Mouse (Mus musculus) liver, embryonic 13.5 days (tissue): Measurements from ENCODE around the gene Yaf2. TPM values are rescaled to one million over a fixed set of nuclear protein-coding genes. Genes with fewer than 3 reads are reported as not detected.

Experiments
- ATAC-seq: fragments of 200-750 bp; cut with Nextera tagmentation; 2 replicates; pipeline ENCODE4 v1.8.0; 2017; ENCODE audit warnings: low read depth, mild to moderate bottlenecking, moderate number of reproducible peaks, moderate library complexity
- DNase-seq: peaks from one replicate; pipeline ENCODE4 v3.0.0; 2022
- H3K27ac ChIP-seq: fragments of 300-500 bp; sonication (generic); 2 replicates; pipeline ENCODE4 v1.5.1; 2015; ENCODE audit warnings: moderate library complexity, mild to moderate bottlenecking, inconsistent platforms
- H3K27me3 ChIP-seq: fragments of 300-500 bp; sonication (generic); 2 replicates; pipeline ENCODE4 v1.6.1; 2015; ENCODE audit warnings: mild to moderate bottlenecking, inconsistent platforms
- H3K36me3 ChIP-seq: fragments of 300-500 bp; sonication (generic); 2 replicates; pipeline ENCODE4 v1.6.1; 2015; ENCODE audit warnings: mild to moderate bottlenecking, inconsistent platforms
- H3K4me1 ChIP-seq: fragments of 300-500 bp; sonication (generic); replicated peaks from 2 replicates; pipeline ENCODE4 v1.6.1; 2015; ENCODE audit warnings: inconsistent platforms
- H3K4me2 ChIP-seq: fragments of 300-500 bp; sonication (generic); 2 replicates; pipeline ENCODE4 v1.6.1; 2015; ENCODE audit warnings: inconsistent platforms, mild to moderate bottlenecking, moderate library complexity
- H3K4me3 ChIP-seq: fragments of 300-500 bp; sonication (generic); replicated peaks from 2 replicates; pipeline ENCODE4 v1.5.1; 2015; ENCODE audit warnings: mild to moderate bottlenecking, inconsistent platforms
- H3K9ac ChIP-seq: fragments of 300-500 bp; sonication (generic); 2 replicates; pipeline ENCODE4 v1.6.1; 2015; ENCODE audit warnings: mild to moderate bottlenecking, inconsistent platforms
- H3K9me3 ChIP-seq: fragments of 300-500 bp; sonication (generic); replicated peaks from 2 replicates; pipeline ENCODE4 v1.6.1; 2016; ENCODE audit warnings: inconsistent platforms
- WGBS: fragments of 180-500 bp; shearing (Covaris S2); methylation state at CpG from one replicate; pipeline ENCODE4 v1.1.7; 2015; ENCODE audit not compliant: insufficient replicate concordance; 5-methylcytosine and 5-hydroxymethylcytosine counted together
- polyA plus RNA-seq: library from polyadenylated mRNA; unstranded; fragments of >200 nt; fragmentation: Nextera tagmentation; extraction: Ambion mirVana; gene quantifications from 2 replicates; pipeline ENCODE4 v1.2.1, GENCODE M21; 2015

The Yaf2 gene
- polyA plus RNA-seq, 1 experiment from 2014 or later, result 35.0 TPM

DNA sequence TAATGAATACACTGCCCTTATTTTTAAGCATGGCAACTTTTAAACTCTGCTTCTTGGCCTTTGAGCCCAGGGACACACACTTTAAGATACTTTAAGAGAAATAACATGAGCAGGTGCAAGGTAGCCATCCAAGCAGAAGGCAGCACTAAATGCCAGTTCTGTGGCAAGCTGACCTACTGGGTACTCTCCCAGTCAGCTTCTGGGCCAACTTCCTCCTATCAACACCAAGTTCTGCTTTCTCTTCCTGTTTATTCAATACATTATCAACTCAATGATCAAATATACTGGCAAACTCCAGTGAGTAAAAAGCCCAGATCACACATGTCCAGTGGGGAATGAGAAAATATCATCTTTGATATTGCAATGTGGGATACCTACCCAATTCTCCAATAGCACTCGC lies 68.7 kb downstream of the Yaf2 start:
- ATAC-seq, result no peak
- Histone ChIP-seq H3K27me3 (no peaks in the 10 kb centered on the region), H3K4me2 (no peak overlapping the region)

DNA sequence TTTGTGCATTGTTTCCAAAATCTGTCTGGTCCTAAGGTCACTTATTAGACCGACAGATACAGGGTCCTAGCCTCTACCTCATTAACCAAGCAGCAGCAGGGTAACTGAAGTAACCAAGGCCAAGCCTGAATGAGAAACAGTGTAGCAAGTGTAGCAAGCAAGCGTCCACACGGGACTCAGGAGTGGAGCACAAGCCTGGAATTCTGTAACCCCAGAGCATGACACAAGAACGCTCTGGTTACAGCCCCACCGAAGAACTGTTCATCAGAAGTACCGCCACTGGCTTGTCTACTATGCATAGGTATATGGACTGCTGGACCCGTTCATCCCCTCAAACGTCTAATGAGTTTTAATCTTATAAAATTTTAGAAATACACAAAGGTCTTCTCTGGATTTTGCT lies 69.3 kb downstream of the Yaf2 start:
- ATAC-seq (no peak), DNase-seq (no peak)
- Histone ChIP-seq H3K9me3 (no peaks in the 10 kb centered on the region), H3K4me3 (no peak overlapping the region), H3K9ac (no peak overlapping the region), H3K36me3 (peaks cover 6% of the 10 kb centered on the region), H3K27me3 (no peaks in the 10 kb centered on the region), H3K4me1 (peaks cover 23% of the 10 kb centered on the region), H3K27ac (no peak overlapping the region), H3K4me2 (no peak overlapping the region)
- WGBS, result 81% methylated on average over 8 of the region's 8 CpGs

More for the DNA sequence above, 68.7 kb downstream of the Yaf2 start:
- Histone ChIP-seq H3K9ac (no peak overlapping the region), H3K27ac (no peak overlapping the region), H3K4me3 (no peak overlapping the region), H3K36me3 (peaks cover 6% of the 10 kb centered on the region), H3K4me1 (peaks cover 28% of the 10 kb centered on the region), H3K9me3 (no peaks in the 10 kb centered on the region)
- WGBS, result 89% methylated on average over 1 of the region's 1 CpGs
- DNase-seq, result no peak

DNA sequence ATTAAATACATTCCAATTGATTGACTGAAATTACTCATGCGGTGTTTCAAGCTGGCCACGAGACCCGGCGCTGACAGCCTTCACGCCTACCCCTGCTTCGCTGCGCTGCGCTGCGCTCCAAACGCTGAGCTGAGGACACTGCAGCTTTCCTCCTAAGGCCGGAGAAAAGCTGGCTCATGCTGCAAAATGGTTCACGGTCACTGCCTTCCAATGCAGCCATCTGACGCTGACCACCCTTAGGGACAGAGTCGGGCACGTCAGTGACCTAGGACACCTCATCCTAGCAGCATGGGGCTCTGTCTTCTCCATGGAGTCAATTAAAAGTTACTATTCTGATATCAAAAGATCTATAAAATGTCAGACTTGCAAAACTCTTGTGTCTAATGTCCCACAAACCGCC lies 70.4 kb downstream of the Yaf2 start:
- Histone ChIP-seq H3K27ac (no peak overlapping the region), H3K9me3 (no peaks in the 10 kb centered on the region), H3K4me3 (no peak overlapping the region), H3K4me1 (peaks cover 17% of the 10 kb centered on the region), H3K36me3 (peaks cover 10% of the 10 kb centered on the region), H3K9ac (no peak overlapping the region), H3K4me2 (no peak overlapping the region), H3K27me3 (no peaks in the 10 kb centered on the region)
- DNase-seq, result no peak
- no peak for ATAC-seq
- WGBS, result 91% methylated on average over 16 of the region's 16 CpGs

DNA sequence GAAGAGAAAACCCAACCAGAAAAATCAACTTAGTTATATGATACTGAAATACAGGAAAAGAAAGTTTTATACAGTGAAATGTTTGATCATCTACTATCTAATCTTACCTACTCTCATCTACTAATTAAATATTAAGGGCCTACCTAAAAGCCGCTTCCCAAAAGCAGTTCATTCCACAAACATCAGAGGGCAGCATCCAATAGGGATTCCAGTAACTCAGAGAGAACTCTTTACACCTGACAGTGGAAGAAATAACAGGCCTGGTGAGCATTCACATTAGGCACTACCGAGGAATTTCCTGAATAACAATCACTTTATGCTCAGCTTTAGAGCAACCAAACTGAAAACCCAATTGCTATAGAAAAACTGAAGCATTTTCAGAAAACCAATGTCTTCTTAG lies 71.0 kb downstream of the Yaf2 start:
- Histone ChIP-seq H3K4me2 (no peak overlapping the region), H3K4me3 (no peak overlapping the region), H3K27ac (no peak overlapping the region), H3K27me3 (no peaks in the 10 kb centered on the region), H3K4me1 (peaks cover 11% of the 10 kb centered on the region), H3K36me3 (peaks cover 15% of the 10 kb centered on the region), H3K9me3 (no peaks in the 10 kb centered on the region), H3K9ac (no peak overlapping the region)
- 63% methylated on average over 2 of the region's 2 CpGs for WGBS
- no peak for DNase-seq
- no peak for ATAC-seq

DNA sequence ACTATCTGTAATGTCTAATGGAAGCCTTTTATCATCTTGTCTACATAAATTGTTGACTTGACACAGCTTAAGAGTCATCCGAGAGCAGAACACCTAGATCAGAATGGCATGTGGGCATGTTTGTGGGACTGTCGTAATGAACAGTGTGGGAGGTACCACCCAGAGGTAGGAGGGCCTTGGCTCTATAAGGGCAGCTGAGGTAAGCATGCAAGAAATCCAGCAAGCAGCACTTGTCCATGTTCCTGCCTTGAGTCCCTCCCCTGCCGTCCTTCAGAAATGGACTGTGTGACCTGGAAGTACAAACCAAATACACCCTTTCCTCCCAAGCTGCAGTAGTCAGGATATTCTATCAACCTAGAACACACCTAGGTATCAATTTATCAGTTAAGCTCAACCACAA lies 71.5 kb downstream of the Yaf2 start:
- Histone ChIP-seq H3K9me3 (no peaks in the 10 kb centered on the region), H3K4me1 (peaks cover 6% of the 10 kb centered on the region), H3K27ac (no peak overlapping the region), H3K27me3 (no peaks in the 10 kb centered on the region), H3K36me3 (peaks cover 15% of the 10 kb centered on the region), H3K4me3 (no peak overlapping the region), H3K9ac (no peak overlapping the region), H3K4me2 (no peak overlapping the region)
- DNase-seq (no peak), ATAC-seq (no peak)
- 69% methylated on average over 3 of the region's 3 CpGs for WGBS

DNA sequence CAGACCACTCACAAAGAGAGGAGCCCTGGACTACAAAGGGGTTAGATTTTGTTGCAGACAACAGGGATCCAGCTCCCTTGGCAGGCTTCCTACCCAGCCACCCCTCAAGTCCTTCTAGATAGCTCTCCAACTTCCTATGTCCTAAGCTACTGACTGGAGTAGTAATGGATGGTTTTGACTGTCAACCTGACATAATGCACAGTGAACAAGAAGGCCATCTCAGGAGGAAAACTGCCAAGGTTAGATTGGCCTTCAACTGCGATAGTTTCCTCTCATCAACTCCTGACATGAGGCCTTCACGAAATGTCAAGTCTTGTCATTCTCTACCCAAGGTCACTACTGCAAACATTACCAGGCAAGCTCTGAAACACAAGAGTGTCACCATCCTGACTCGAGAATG lies 72.5 kb downstream of the Yaf2 start:
- Histone ChIP-seq H3K27ac (no peak overlapping the region), H3K9ac (no peak overlapping the region), H3K27me3 (no peaks in the 10 kb centered on the region), H3K4me2 (no peak overlapping the region), H3K4me1 (peaks cover 3% of the 10 kb centered on the region), H3K9me3 (no peaks in the 10 kb centered on the region), H3K4me3 (no peak overlapping the region), H3K36me3 (peaks cover 9% of the 10 kb centered on the region)
- no peak for DNase-seq
- 74% methylated on average over 3 of the region's 3 CpGs for WGBS
- ATAC-seq, result no peak

DNA sequence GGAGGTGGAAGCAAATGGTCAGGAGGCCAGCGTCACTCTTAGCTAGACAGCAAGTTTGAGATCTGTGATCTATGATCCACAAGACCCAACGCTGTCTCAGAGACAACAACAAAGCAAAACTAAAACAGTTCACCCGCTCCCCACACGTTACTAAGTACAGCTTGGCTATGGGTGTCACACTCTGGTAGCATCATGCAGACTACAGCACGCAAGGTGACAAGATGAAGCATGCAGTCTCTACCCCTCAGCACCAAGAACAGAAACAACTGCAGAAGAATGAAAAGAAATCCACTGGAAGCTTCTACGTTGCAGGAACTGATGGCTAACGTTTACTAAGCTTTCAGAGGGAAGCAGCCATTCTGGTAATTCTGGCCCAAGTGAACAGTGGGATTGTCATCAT lies 73.2 kb downstream of the Yaf2 start:
- no peak for DNase-seq
- peaks cover 14% of the 10 kb centered on the region for H3K36me3 ChIP-seq
- no peak overlapping the region for H3K4me2 ChIP-seq
- no peak for ATAC-seq
- no peak overlapping the region for H3K9ac ChIP-seq
- H3K27me3 ChIP-seq, result no peaks in the 10 kb centered on the region
- no peaks in the 10 kb centered on the region for H3K9me3 ChIP-seq
- no peak overlapping the region for H3K4me3 ChIP-seq
- peaks cover 3% of the 10 kb centered on the region for H3K4me1 ChIP-seq
- no peak overlapping the region for H3K27ac ChIP-seq
- 79% methylated on average over 7 of the region's 7 CpGs for WGBS

DNA sequence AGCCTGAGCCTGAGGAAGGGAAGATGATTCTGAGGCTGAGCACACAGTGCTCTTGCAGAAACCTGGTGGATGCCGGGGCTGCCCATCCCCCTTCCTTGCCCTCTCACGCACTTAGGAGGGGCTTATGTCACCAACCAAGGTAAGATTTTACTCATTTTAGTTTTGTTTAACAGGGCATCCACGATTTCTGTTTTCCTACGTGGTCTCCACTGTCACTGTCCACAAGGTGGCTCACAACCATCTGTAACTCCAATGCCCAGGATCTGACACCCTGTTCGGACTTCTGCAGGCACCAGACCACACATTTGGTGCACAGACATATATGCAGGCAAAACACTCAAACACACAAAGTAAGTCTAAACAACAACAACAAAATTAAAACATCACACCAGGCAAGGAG lies 73.9 kb downstream of the Yaf2 start:
- no peak for DNase-seq
- Histone ChIP-seq H3K27ac (no peak overlapping the region), H3K4me1 (peaks cover 3% of the 10 kb centered on the region), H3K4me2 (no peak overlapping the region), H3K4me3 (no peak overlapping the region), H3K9ac (no peak overlapping the region), H3K36me3 (peaks cover 21% of the 10 kb centered on the region), H3K9me3 (no peaks in the 10 kb centered on the region), H3K27me3 (no peaks in the 10 kb centered on the region)
- 65% methylated on average over 5 of the region's 5 CpGs for WGBS
- no peak for ATAC-seq

DNA sequence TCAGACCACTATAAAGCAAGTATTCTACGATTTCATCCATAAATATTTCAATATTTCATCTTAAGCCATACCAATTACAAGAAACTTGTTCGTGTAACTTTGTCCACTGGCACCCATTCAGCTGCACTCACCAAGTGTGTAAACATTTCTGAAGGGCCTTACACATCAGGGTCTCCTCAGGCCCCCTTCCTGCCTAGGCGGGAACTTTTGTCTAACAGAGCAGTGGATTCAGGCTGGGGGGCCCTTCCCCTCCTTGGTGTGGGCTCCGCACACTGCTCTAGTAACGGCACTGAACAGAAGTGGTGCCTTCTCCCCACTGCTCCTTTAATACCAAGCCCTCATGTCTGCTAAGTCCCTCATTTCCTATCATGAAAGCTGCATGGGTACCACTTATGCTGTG lies 74.5 kb downstream of the Yaf2 start:
- Histone ChIP-seq H3K9me3 (no peaks in the 10 kb centered on the region), H3K27ac (no peak overlapping the region), H3K27me3 (no peaks in the 10 kb centered on the region), H3K4me3 (no peak overlapping the region), H3K36me3 (peaks cover 25% of the 10 kb centered on the region), H3K9ac (no peak overlapping the region), H3K4me1 (no peaks in the 10 kb centered on the region), H3K4me2 (no peak overlapping the region)
- no peak for ATAC-seq
- no peak for DNase-seq
- 85% methylated on average over 5 of the region's 5 CpGs for WGBS

DNA sequence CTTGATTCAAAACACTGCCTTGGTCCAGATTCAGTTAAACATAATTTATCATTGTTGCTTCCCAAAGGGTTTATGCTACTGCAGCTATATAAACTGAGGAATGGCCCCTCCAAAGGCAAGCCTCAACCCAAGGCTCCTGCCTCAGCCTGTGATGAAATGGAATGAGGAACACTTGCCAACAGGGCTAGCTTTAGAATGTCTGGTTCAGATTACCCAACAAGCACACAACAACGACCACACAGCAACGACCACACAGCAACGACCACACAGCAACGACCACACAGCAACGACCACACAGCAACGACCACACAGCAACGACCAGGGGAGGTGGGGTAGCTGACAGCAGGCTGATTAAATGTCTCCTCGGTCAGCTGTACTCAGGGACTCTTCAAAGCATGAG lies 76.8 kb downstream of the Yaf2 start:
- H3K4me1 ChIP-seq, result no peaks in the 10 kb centered on the region
- H3K27ac ChIP-seq, result no peak overlapping the region
- H3K9ac ChIP-seq, result no peak overlapping the region
- no peak overlapping the region for H3K4me2 ChIP-seq
- DNase-seq (no peak), ATAC-seq (no peak)
- no peak overlapping the region for H3K4me3 ChIP-seq
- 65% methylated on average over 8 of the region's 8 CpGs for WGBS
- no peaks in the 10 kb centered on the region for H3K27me3 ChIP-seq
- no peaks in the 10 kb centered on the region for H3K9me3 ChIP-seq
- H3K36me3 ChIP-seq, result peaks cover 43% of the 10 kb centered on the region

DNA sequence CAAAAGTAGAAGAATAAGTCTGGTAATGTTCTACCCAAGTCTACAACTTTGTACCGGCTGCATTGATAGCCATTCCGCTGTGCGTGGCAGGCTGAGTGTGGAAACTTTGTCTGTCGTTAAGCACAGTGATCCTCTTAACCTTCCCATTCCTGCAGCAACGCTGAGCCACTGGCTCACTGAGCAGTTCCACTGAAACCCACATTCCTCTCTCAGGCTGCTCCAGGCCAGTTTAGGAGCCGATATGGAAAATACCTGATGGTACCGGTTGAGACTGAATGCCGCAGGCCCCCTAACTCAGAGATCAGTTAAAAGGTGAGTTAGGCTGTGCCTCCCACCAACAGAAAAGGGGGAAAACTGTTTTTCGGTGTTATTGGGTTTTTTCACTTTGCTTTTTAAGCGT lies 81.4 kb downstream of the Yaf2 start:
- no peaks in the 10 kb centered on the region for H3K9me3 ChIP-seq
- H3K4me2 ChIP-seq, result no peak overlapping the region
- peaks cover 53% of the 10 kb centered on the region for H3K36me3 ChIP-seq
- H3K4me1 ChIP-seq, result no peaks in the 10 kb centered on the region
- H3K27ac ChIP-seq, result no peak overlapping the region
- no peak overlapping the region for H3K4me3 ChIP-seq
- WGBS, result 74% methylated on average over 10 of the region's 10 CpGs
- DNase-seq (no peak), ATAC-seq (no peak)
- no peaks in the 10 kb centered on the region for H3K27me3 ChIP-seq
- no peak overlapping the region for H3K9ac ChIP-seq

DNA sequence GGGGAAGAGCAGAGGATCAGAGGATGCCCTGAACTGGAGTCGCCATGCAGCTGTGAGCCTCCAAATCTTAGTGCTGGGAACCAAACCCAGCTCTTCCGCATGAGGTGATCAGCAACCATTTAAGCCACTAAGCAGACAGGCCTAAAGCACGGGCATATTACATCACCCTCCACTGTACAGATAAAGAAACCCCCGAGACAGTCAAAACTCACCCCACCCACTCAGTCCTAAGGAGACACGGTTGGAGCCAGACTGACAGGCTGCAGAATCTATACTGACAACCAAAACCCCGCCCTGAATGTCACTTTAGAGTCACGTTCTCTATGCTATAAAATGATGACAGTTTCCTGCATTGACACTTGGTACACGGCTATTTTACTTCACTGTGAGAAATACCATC lies 83.6 kb downstream of the Yaf2 start:
- Histone ChIP-seq H3K9me3 (no peaks in the 10 kb centered on the region), H3K9ac (no peak overlapping the region), H3K27me3 (no peaks in the 10 kb centered on the region), H3K4me2 (no peak overlapping the region), H3K36me3 (peaks cover 52% of the 10 kb centered on the region), H3K27ac (no peak overlapping the region), H3K4me1 (no peaks in the 10 kb centered on the region), H3K4me3 (no peak overlapping the region)
- 42% methylated on average over 8 of the region's 8 CpGs for WGBS
- 0 out of 2 replicates have a peak, but pooled peaks have one; percentile 50 for ATAC-seq
- no peak for DNase-seq
